Mouse (Mus musculus): ENCODE data around the gene Wwox. TPM values are rescaled to one million over a fixed set of nuclear protein-coding genes. Genes with fewer than 3 reads are reported as not detected.

Gene Wwox
- polyA plus RNA-seq, 1 experiment from 2014 or later: 14.3 TPM

GRCm38 (mm10) chr8:115068723-115069122, 629.3 kb downstream of the Wwox start:
- Histone ChIP-seq H3K9me3 (no peaks in the 10 kb centered on the region), H3K27me3 (0 out of 2 replicates have a peak, but pooled peaks cover 2% of the 10 kb centered on the region), H3K4me2 (no peak overlapping the region), H3K27ac (no peak overlapping the region), H3K9ac (no peak overlapping the region), H3K4me3 (replicated peaks) (no peak overlapping the region), H3K4me1 (no peaks in the 10 kb centered on the region), H3K36me3 (replicated peaks) (no peaks in the 10 kb centered on the region)
- no peak for ATAC-seq (ENCODE audit: low FRiP score)
- 79% methylated on average over 5 of the region's 5 CpGs for WGBS

- H3K4me1 ChIP-seq: no peaks in the 10 kb centered on the region
- H3K4me3 ChIP-seq (replicated peaks): no peak overlapping the region
- no peaks in the 10 kb centered on the region for H3K36me3 ChIP-seq (replicated peaks)
- H3K9me3 ChIP-seq: no peaks in the 10 kb centered on the region
- no peak overlapping the region for H3K4me2 ChIP-seq
- H3K27me3 ChIP-seq: 0 out of 2 replicates have a peak, but pooled peaks cover 2% of the 10 kb centered on the region
- ATAC-seq (ENCODE audit: low FRiP score): no peak
- H3K9ac ChIP-seq: no peak overlapping the region
- 50% methylated on average over 3 of the region's 3 CpGs for WGBS
- no peak overlapping the region for H3K27ac ChIP-seq
Measured at GRCm38 (mm10) chr8:115070225-115070624, 630.8 kb downstream of the Wwox start.

GRCm38 (mm10) chr8:115071231-115071630, 631.8 kb downstream of the Wwox start:
- Histone ChIP-seq H3K36me3 (replicated peaks) (no peaks in the 10 kb centered on the region), H3K27me3 (0 out of 2 replicates have a peak, but pooled peaks cover 2% of the 10 kb centered on the region), H3K4me2 (no peak overlapping the region), H3K27ac (no peak overlapping the region), H3K9me3 (no peaks in the 10 kb centered on the region), H3K4me1 (no peaks in the 10 kb centered on the region), H3K4me3 (replicated peaks) (no peak overlapping the region), H3K9ac (no peak overlapping the region)
- WGBS: 93% methylated on average over 12 of the region's 12 CpGs
- ATAC-seq (ENCODE audit: low FRiP score): no peak

- 0 out of 2 replicates have a peak, but pooled peaks cover 7% of the 10 kb centered on the region for H3K27me3 ChIP-seq
- no peaks in the 10 kb centered on the region for H3K9me3 ChIP-seq
- no peak overlapping the region for H3K4me2 ChIP-seq
- no peak for ATAC-seq (ENCODE audit: low FRiP score)
- no peak overlapping the region for H3K9ac ChIP-seq
- H3K4me3 ChIP-seq (replicated peaks): no peak overlapping the region
- H3K4me1 ChIP-seq: no peaks in the 10 kb centered on the region; the same call in 1 of the 2 replicates
- 30% methylated on average over 7 of the region's 7 CpGs for WGBS
- no peaks in the 10 kb centered on the region for H3K36me3 ChIP-seq (replicated peaks)
- H3K27ac ChIP-seq: no peak overlapping the region
Measured at GRCm38 (mm10) chr8:115078296-115078695, 638.8 kb downstream of the Wwox start.

- 72% methylated on average over 7 of the region's 7 CpGs for WGBS
- ATAC-seq (ENCODE audit: low FRiP score): no peak
- Histone ChIP-seq H3K9ac (no peak overlapping the region), H3K27ac (no peak overlapping the region), H3K9me3 (no peaks in the 10 kb centered on the region), H3K4me1 (no peaks in the 10 kb centered on the region; the same call in 1 of the 2 replicates), H3K27me3 (0 out of 2 replicates have a peak, but pooled peaks cover 4% of the 10 kb centered on the region), H3K36me3 (replicated peaks) (no peaks in the 10 kb centered on the region), H3K4me2 (no peak overlapping the region), H3K4me3 (replicated peaks) (no peak overlapping the region)
Measured at GRCm38 (mm10) chr8:115081302-115082207, 642.1 kb downstream of the Wwox start.

- Histone ChIP-seq H3K9me3 (peaks cover 3% of the 10 kb centered on the region; the same call in 1 of the 2 replicates), H3K9ac (no peak overlapping the region), H3K4me2 (no peak overlapping the region), H3K4me1 (no peaks in the 10 kb centered on the region), H3K27me3 (no peaks in the 10 kb centered on the region; the same call in 1 of the 2 replicates), H3K36me3 (replicated peaks) (no peaks in the 10 kb centered on the region), H3K27ac (no peak overlapping the region), H3K4me3 (replicated peaks) (no peak overlapping the region)
- no peak for ATAC-seq (ENCODE audit: low FRiP score)
Measured at GRCm38 (mm10) chr8:115088162-115088561, 648.7 kb downstream of the Wwox start.

- ATAC-seq (ENCODE audit: low FRiP score): no peak
- WGBS: 74% methylated on average over 7 of the region's 7 CpGs
- H3K9ac ChIP-seq: no peak overlapping the region
Measured at GRCm38 (mm10) chr8:115089744-115090143, 650.3 kb downstream of the Wwox start.

GRCm38 (mm10) chr8:115090202-115090601, 650.7 kb downstream of the Wwox start:
- Histone ChIP-seq H3K36me3 (replicated peaks) (no peaks in the 10 kb centered on the region), H3K27me3 (peaks cover 5% of the 10 kb centered on the region), H3K9me3 (peaks cover 3% of the 10 kb centered on the region; the same call in 1 of the 2 replicates), H3K27ac (no peak overlapping the region), H3K4me1 (no peaks in the 10 kb centered on the region), H3K9ac (no peak overlapping the region), H3K4me2 (no peak overlapping the region), H3K4me3 (replicated peaks) (no peak overlapping the region)
- 87% methylated on average over 5 of the region's 5 CpGs for WGBS
- ATAC-seq (ENCODE audit: low FRiP score): no peak

More at GRCm38 (mm10) chr8:115089744-115090143, 650.3 kb downstream of the Wwox start:
- Histone ChIP-seq H3K4me2 (no peak overlapping the region), H3K27ac (no peak overlapping the region), H3K4me3 (replicated peaks) (no peak overlapping the region), H3K36me3 (replicated peaks) (no peaks in the 10 kb centered on the region), H3K9me3 (peaks cover 3% of the 10 kb centered on the region; the same call in 1 of the 2 replicates), H3K4me1 (no peaks in the 10 kb centered on the region), H3K27me3 (peaks cover 5% of the 10 kb centered on the region)

GRCm38 (mm10) chr8:115095548-115095947, 656.1 kb downstream of the Wwox start:
- H3K36me3 ChIP-seq (replicated peaks): no peaks in the 10 kb centered on the region
- H3K4me3 ChIP-seq (replicated peaks): no peak overlapping the region
- no peak overlapping the region for H3K4me2 ChIP-seq
- no peak overlapping the region for H3K27ac ChIP-seq
- no peak for ATAC-seq (ENCODE audit: low FRiP score)
- WGBS: 91% methylated on average over 4 of the region's 4 CpGs
- no peaks in the 10 kb centered on the region for H3K4me1 ChIP-seq
- H3K27me3 ChIP-seq: peaks cover 5% of the 10 kb centered on the region
- no peaks in the 10 kb centered on the region for H3K9me3 ChIP-seq
- no peak overlapping the region for H3K9ac ChIP-seq

GRCm38 (mm10) chr8:115097988-115098562, 658.6 kb downstream of the Wwox start:
- H3K27me3 ChIP-seq: peaks cover 5% of the 10 kb centered on the region; the same call in 1 of the 2 replicates
- no peak overlapping the region for H3K4me3 ChIP-seq (replicated peaks)
- H3K4me1 ChIP-seq: no peaks in the 10 kb centered on the region
- H3K9me3 ChIP-seq: no peaks in the 10 kb centered on the region
- no peak overlapping the region for H3K9ac ChIP-seq
- WGBS: 92% methylated on average over 9 of the region's 9 CpGs
- H3K36me3 ChIP-seq (replicated peaks): no peaks in the 10 kb centered on the region
- no peak overlapping the region for H3K4me2 ChIP-seq
- no peak for ATAC-seq (ENCODE audit: low FRiP score)
- no peak overlapping the region for H3K27ac ChIP-seq

GRCm38 (mm10) chr8:115109309-115109708, 669.9 kb downstream of the Wwox start:
- H3K27me3 ChIP-seq: no peaks in the 10 kb centered on the region
- H3K4me3 ChIP-seq (replicated peaks): no peak overlapping the region
- no peak overlapping the region for H3K4me2 ChIP-seq
- H3K9ac ChIP-seq: no peak overlapping the region
- no peaks in the 10 kb centered on the region for H3K9me3 ChIP-seq
- 75% methylated on average over 3 of the region's 3 CpGs for WGBS
- H3K36me3 ChIP-seq (replicated peaks): no peaks in the 10 kb centered on the region
- no peak overlapping the region for H3K27ac ChIP-seq
- no peak for ATAC-seq (ENCODE audit: low FRiP score)
- H3K4me1 ChIP-seq: peaks cover 12% of the 10 kb centered on the region; the same call in 1 of the 2 replicates

GRCm38 (mm10) chr8:115110423-115110822, 671.0 kb downstream of the Wwox start:
- no peak overlapping the region for H3K4me3 ChIP-seq (replicated peaks)
- no peaks in the 10 kb centered on the region for H3K36me3 ChIP-seq (replicated peaks)
- peaks cover 12% of the 10 kb centered on the region; the same call in 1 of the 2 replicates for H3K4me1 ChIP-seq
- WGBS: 87% methylated on average over 9 of the region's 9 CpGs
- no peaks in the 10 kb centered on the region for H3K9me3 ChIP-seq
- H3K9ac ChIP-seq: no peak overlapping the region
- no peak for ATAC-seq (ENCODE audit: low FRiP score)
- H3K27me3 ChIP-seq: no peaks in the 10 kb centered on the region
- no peak overlapping the region for H3K27ac ChIP-seq
- H3K4me2 ChIP-seq: no peak overlapping the region
